Mouse (Mus musculus) lung, adult 2 months (tissue): ENCODE data around the gene Dnah11.

Experiments
- CTCF ChIP-seq: fragments of 200-500 bp; IDR thresholded peaks from 2 replicates; pipeline ENCODE4 v1.5.1; 2011; ENCODE audit warnings: mild to moderate bottlenecking, low read length, control low read depth; ENCODE audit not compliant: insufficient read depth
- POLR2A ChIP-seq: fragments of 200-500 bp; IDR thresholded peaks from 2 replicates; pipeline ENCODE4 v1.6.1; 2011; ENCODE audit warnings: low read depth, mild to moderate bottlenecking, control low read depth, low read length, borderline replicate concordance; ENCODE audit errors: extremely low read depth

- no peak for TF ChIP-seq CTCF
- TF ChIP-seq POLR2A = no peak
These were observed 9.3 kb downstream of the Dnah11 start for GRCm38 (mm10) chr12:118189535-118189934.
